Mouse (Mus musculus) liver, embryonic 16.5 days (tissue): ENCODE measurements around the gene Gm5934. TPM values are rescaled to one million over a fixed set of nuclear protein-coding genes. Genes with fewer than 3 reads are reported as not detected.
"Not testable (repeated sequence)": the region's sequence is repeated elsewhere in the genome, so short reads cannot be mapped to it uniquely, and the experiment has no call there.

ENCODE experiments used
- ATAC-seq: fragments of 200-750 bp; cut with Nextera tagmentation; 2 replicates; pipeline ENCODE4 v1.8.0; 2017; ENCODE audit warnings: low read depth, mild to moderate bottlenecking, moderate number of reproducible peaks, moderate library complexity
- H3K27ac ChIP-seq: fragments of 300-500 bp; sonication (generic); 2 replicates; pipeline ENCODE4 v1.5.1; 2014; ENCODE audit warnings: mild to moderate bottlenecking, low read length
- H3K27me3 ChIP-seq: fragments of 300-500 bp; sonication (generic); 2 replicates; pipeline ENCODE4 v1.6.1; 2014; ENCODE audit warnings: low read depth, low read length, mixed read lengths; ENCODE audit not compliant: control insufficient read depth, insufficient read depth
- H3K36me3 ChIP-seq: fragments of 300-500 bp; sonication (generic); 2 replicates; pipeline ENCODE4 v1.6.1; 2014; ENCODE audit warnings: mild to moderate bottlenecking; ENCODE audit not compliant: control insufficient read depth, insufficient read depth
- H3K4me1 ChIP-seq: fragments of 300-500 bp; sonication (generic); 2 replicates; pipeline ENCODE4 v1.6.1; 2014; ENCODE audit warnings: low read depth, low read length, mixed read lengths; ENCODE audit not compliant: control insufficient read depth
- H3K4me2 ChIP-seq: fragments of 300-500 bp; sonication (generic); 2 replicates; pipeline ENCODE4 v1.6.1; 2014; ENCODE audit warnings: low read depth, low read length, mixed read lengths
- H3K4me3 ChIP-seq: fragments of 300-500 bp; sonication (generic); 2 replicates; pipeline ENCODE4 v1.5.1; 2014; ENCODE audit warnings: low read depth, mild to moderate bottlenecking, low read length
- H3K9ac ChIP-seq: fragments of 300-500 bp; sonication (generic); 2 replicates; pipeline ENCODE4 v1.6.1; 2014; ENCODE audit warnings: low read depth, low read length
- H3K9me3 ChIP-seq: fragments of 300-500 bp; sonication (generic); replicated peaks from 2 replicates; pipeline ENCODE4 v1.6.1; 2016; ENCODE audit warnings: low read length; ENCODE audit not compliant: control insufficient read depth
- WGBS: fragments of 180-500 bp; shearing (Covaris S2); extraction: QIAGEN DNeasy Blood & Tissue Kit; methylation state at CpG from one replicate; pipeline ENCODE4 v1.1.7; 2014; ENCODE audit not compliant: insufficient replicate concordance; 5-methylcytosine and 5-hydroxymethylcytosine counted together
- polyA plus RNA-seq: library from polyadenylated mRNA; unstranded; fragments of >200 nt; fragmentation: Nextera tagmentation; extraction: Ambion mirVana; gene quantifications from 2 replicates; pipeline ENCODE4 v1.2.1, GENCODE M21; 2015

Gene Gm5934
- polyA plus RNA-seq = not detected in 2 replicates

- H3K4me3 ChIP-seq, H3K9me3 ChIP-seq, H3K4me2 ChIP-seq, H3K27ac ChIP-seq, H3K4me1 ChIP-seq, H3K27me3 ChIP-seq, H3K9ac ChIP-seq, ATAC-seq, H3K36me3 ChIP-seq: not testable (repeated sequence)
- 49% methylated on average over 5 of the region's 5 CpGs for WGBS
These were observed at the start of gene Gm5934 for GRCm38 (mm10) chrX:24500660-24501059. TSS of gene Gm5934 (minus strand) at chrX:24500760.

Other genes with a start within 250 kb of the Gm5934 start
- gene Gm4297, start 74.1 kb upstream of the Gm5934 start, polyA plus RNA-seq = not detected in 2 replicates